ENCODE assay signal across 7 mouse cellular contexts in the genomic region with DNA sequence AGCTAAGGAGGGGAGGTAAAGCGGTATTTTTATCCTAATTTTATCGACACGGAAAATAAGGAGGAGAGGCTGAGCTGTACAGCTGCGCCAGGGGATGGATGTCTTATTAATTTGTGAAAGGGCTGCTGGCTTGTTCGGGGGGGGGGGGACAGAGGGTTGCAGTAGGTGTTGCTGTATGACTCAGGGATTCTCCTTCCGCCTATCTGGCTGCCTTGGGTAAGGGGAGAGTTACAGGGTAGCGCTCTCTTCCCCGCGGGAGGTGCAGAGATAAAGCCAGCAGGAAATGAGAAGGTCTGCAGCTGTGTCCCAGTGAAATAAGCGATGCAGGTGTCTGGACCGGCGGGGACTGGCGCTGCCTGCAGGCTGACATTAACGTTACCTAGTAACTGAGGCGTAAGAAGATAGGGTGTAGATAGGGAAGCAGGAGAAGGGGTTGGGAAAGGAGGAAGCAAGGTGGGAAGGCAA. TPM values are rescaled to one million over a fixed set of nuclear protein-coding genes. Genes with fewer than 3 reads are reported as not detected.
DNase-seq lines count a peak whose midpoint lies in the region; ATAC-seq lines count a peak whose summit lies in the region.

No protein-coding gene starts in this region.

- peak overlapping the region; percentile 55 for H3K9ac ChIP-seq in forebrain, embryonic 14.5 days (ENCODE audit: low read length)
- H3K9ac ChIP-seq in midbrain, embryonic 15.5 days, result peak overlapping the region; percentile 46

- no peaks in the 10 kb centered on the region for H3K27me3 ChIP-seq in forebrain, embryonic 14.5 days (replicated peaks; ENCODE audit: control insufficient read depth, insufficient read depth, low read length)
- no peaks in the 10 kb centered on the region for H3K27me3 ChIP-seq in midbrain, embryonic 15.5 days (replicated peaks)

- H3K27ac ChIP-seq in forebrain, embryonic 14.5 days (ENCODE audit: low read depth, low read length), result no peak overlapping the region
- peak overlapping the region; percentile 71 for H3K27ac ChIP-seq in midbrain, embryonic 15.5 days

- H3K4me1 ChIP-seq in forebrain, embryonic 14.5 days (ENCODE audit: control insufficient read depth, insufficient read depth, low read length), result peaks cover 2% of the 10 kb centered on the region; the same call in 1 of the 2 replicates
- H3K4me1 ChIP-seq in midbrain, embryonic 15.5 days, result peaks cover 15% of the 10 kb centered on the region

- no peaks in the 10 kb centered on the region for H3K9me3 ChIP-seq in forebrain, embryonic 14.5 days (replicated peaks; ENCODE audit: control insufficient read depth, low read length)
- no peaks in the 10 kb centered on the region for H3K9me3 ChIP-seq in midbrain, embryonic 15.5 days

- intact Hi-C loops in left cerebral cortex, postnatal 25 days (cut with DNase I), result loop anchor here (1.0 to 5.0 kb wide), 5 partner anchors 67 to 298 kb away; partner anchors contain the start of gene Slc7a8

- peak overlapping the region; percentile 33 for H3K4me3 ChIP-seq in forebrain, embryonic 14.5 days (ENCODE audit: low read depth, low read length)
- peak overlapping the region; percentile 43 for H3K4me3 ChIP-seq in midbrain, embryonic 15.5 days

- H3K4me2 ChIP-seq in forebrain, embryonic 14.5 days (ENCODE audit: low read length), result peak overlapping the region; percentile 71
- H3K4me2 ChIP-seq in midbrain, embryonic 15.5 days, result peak overlapping the region; percentile 77

- ATAC-seq in activated CD4-positive, CD25-positive, alpha-beta regulatory T cell, adult 4 months, result peak; percentile 46
- ATAC-seq in forebrain, embryonic 14.5 days, result peak; percentile 61
- ATAC-seq in midbrain, embryonic 15.5 days (replicated peaks), result peak; percentile 82

- DNase-seq in left cerebral cortex, postnatal 25 days (ENCODE audit: low spot score in 2 of 2), result peak; percentile 42 to 58
- DNase-seq in left cerebral cortex, adult 11 months (ENCODE audit: low spot score), result no peak
- DNase-seq in forebrain, embryonic 14.5 days (ENCODE audit: low spot score), result peak; percentile 41
- DNase-seq in kidney, postnatal 10 days, result peak; percentile 37
- peak; percentile 62 to 76 for DNase-seq in thymus, postnatal 36 days

- 1% methylated on average over 15 of the region's 15 CpGs for WGBS in forebrain, embryonic 14.5 days
- WGBS in midbrain, embryonic 15.5 days, result 1% methylated on average over 15 of the region's 15 CpGs

- H3K36me3 ChIP-seq in forebrain, embryonic 14.5 days (ENCODE audit: control insufficient read depth, insufficient read depth, low read length), result no peaks in the 10 kb centered on the region
- no peaks in the 10 kb centered on the region for H3K36me3 ChIP-seq in midbrain, embryonic 15.5 days (replicated peaks)

RNA-seq across cellular contexts. Expression of gene Cebpe, which starts 2.7 kb away (rescaled TPM):
- not detected for total RNA-seq in left cerebral cortex, postnatal 25 days (2021)
- polyA plus RNA-seq in activated CD4-positive, CD25-positive, alpha-beta regulatory T cell, adult 4 months (2017; shearing (Covaris generic)), result not detected
- not detected in 2 replicates for polyA plus RNA-seq in forebrain, embryonic 14.5 days (2014; fragmentation: Nextera tagmentation; extraction: Ambion mirVana)
- 0.13 TPM in 1 of 2 replicates, not detected in the other for polyA plus RNA-seq in midbrain, embryonic 15.5 days (2015; fragmentation: Nextera tagmentation; extraction: Ambion mirVana)

RNA-seq across cellular contexts. Expression of gene Gm29776, which starts 16.0 kb away (rescaled TPM):
- total RNA-seq in left cerebral cortex, postnatal 25 days (2021), result under 1 TPM in 1 of 2 experiments, not detected in 1; 0.14 TPM
- not detected for polyA plus RNA-seq in activated CD4-positive, CD25-positive, alpha-beta regulatory T cell, adult 4 months (2017; shearing (Covaris generic))
- 0.14 and 0.15 TPM in 2 replicates for polyA plus RNA-seq in forebrain, embryonic 14.5 days (2014; fragmentation: Nextera tagmentation; extraction: Ambion mirVana)
- polyA plus RNA-seq in midbrain, embryonic 15.5 days (2015; fragmentation: Nextera tagmentation; extraction: Ambion mirVana), result 0.32 and 0.37 TPM in 2 replicates

RNA-seq across cellular contexts. Expression of gene Acin1, which starts 27.9 kb away (rescaled TPM):
- 100 to 1,000 TPM; 180 to 192 TPM for total RNA-seq in left cerebral cortex, postnatal 25 days (2021)
- 100 to 1,000 TPM; 136 to 148 TPM for polyA plus RNA-seq in activated CD4-positive, CD25-positive, alpha-beta regulatory T cell, adult 4 months (2017; shearing (Covaris generic))
- polyA plus RNA-seq in forebrain, embryonic 14.5 days (2014; fragmentation: Nextera tagmentation; extraction: Ambion mirVana), result 121 and 140 TPM in 2 replicates
- polyA plus RNA-seq in midbrain, embryonic 15.5 days (2015; fragmentation: Nextera tagmentation; extraction: Ambion mirVana), result 145 TPM in 2 replicates

RNA-seq across cellular contexts. Expression of gene 1700123O20Rik, which starts 28.6 kb away (rescaled TPM):
- total RNA-seq in left cerebral cortex, postnatal 25 days (2021), result 10 to 100 TPM; 22.8 to 24.2 TPM
- 10 to 100 TPM; 91.8 to 93.8 TPM for polyA plus RNA-seq in activated CD4-positive, CD25-positive, alpha-beta regulatory T cell, adult 4 months (2017; shearing (Covaris generic))
- polyA plus RNA-seq in forebrain, embryonic 14.5 days (2014; fragmentation: Nextera tagmentation; extraction: Ambion mirVana), result 89.3 and 91.5 TPM in 2 replicates
- 65.5 and 65.6 TPM in 2 replicates for polyA plus RNA-seq in midbrain, embryonic 15.5 days (2015; fragmentation: Nextera tagmentation; extraction: Ambion mirVana)
